Mouse (Mus musculus): ENCODE results near the gene Rhbdl1. TPM values are rescaled to one million over a fixed set of nuclear protein-coding genes. Genes with fewer than 3 reads are reported as not detected.
A peak's percentile ranks its signal among the peaks of the same experiment; 100 is the strongest.

Gene Rhbdl1
- polyA plus RNA-seq, 1 experiment: 2.1 TPM

DNA sequence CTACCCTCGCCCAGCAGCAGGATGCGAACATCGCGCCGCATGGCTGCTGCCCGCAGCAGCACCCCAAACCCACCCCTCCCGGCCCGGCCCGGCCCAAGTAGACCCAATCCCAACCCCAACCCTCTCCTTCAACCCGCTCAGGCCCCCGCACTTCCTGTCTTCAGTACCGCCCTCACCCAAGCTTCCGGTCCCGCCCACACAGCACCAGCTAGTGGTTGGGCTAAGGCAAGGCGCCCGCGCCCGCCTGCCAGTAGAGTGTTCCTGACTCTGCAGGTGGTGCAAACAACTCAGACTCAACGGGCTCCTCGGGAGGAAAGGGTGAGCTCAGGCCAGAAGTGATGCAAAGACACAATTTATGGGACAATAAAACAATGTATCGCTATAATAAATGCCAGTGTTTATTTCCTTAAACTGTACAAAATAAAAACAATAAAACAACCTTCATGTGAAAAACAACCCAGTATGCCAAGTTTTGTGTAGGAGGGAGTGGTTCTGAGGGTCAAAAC lies 7.4 kb upstream of the Rhbdl1 start, which contains the start of gene Rhot2:
Rhot2 (minus strand) TSS at position 456 of the 506 bp plus-strand sequence.
- H3K27me3 ChIP-seq (ENCODE audit: control insufficient read depth, insufficient read depth, low read length): no peaks in the 10 kb centered on the region
- H3K27ac ChIP-seq (ENCODE audit: control insufficient read depth, insufficient read depth, low read depth, low read length): peak within 1 kb of the TSS; percentile 55
- TF ChIP-seq POLR2A (IDR thresholded peaks at IDR 0.05; ENCODE audit: control insufficient read depth, low read depth, low read length) (peak; percentile 63), CTCF (IDR thresholded peaks at IDR 0.05; ENCODE audit: control insufficient read depth, insufficient read depth, insufficient replicate concordance, low read depth, low read length) (peak; percentile 16; the same call in 1 of the 2 replicates)
- H3K4me3 ChIP-seq (ENCODE audit: control insufficient read depth, low read depth, low read length): peak within 1 kb of the TSS; percentile 81
- peaks cover 5% of the 10 kb centered on the region for H3K4me1 ChIP-seq (ENCODE audit: control insufficient read depth, insufficient read depth, low read length)
- H3K36me3 ChIP-seq (ENCODE audit: control insufficient read depth, insufficient read depth, low read length): no peaks in the 10 kb centered on the region

DNA sequence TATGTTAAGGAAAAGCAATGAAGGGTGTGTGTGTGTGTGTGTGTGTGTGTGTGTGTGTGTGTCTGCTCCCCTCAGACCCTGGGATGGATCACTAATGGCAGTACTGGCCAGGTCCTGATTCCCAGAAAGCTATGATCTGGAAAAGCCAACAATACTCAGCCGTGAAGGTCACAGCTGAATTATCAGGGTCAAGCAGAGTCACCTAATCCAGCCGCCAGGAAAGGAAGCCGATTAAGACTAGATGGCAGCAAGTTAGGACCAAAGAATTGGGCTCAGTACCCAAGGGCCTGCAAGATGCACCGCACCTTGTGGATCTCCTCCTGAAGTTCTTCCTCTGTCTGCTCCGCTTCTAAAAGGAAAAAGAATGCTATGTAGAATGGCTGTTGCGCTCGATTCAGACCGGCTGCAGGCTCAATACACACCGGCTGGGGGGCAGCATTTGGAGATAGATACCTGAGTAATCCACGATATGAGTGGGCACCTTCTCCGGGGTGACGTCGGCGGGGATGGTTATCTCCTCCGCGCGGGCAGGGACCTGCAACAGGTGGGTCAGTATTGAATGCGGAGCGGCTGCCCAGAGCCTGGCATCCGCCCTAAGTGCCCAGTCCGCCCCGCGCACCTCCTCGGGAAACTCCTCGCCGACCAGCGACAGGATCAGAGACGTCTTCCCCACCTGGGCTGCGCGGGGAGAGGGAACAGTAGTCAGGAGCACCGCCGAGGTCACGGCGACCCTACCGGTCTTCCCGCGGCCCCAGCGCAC lies 6.7 kb upstream of the Rhbdl1 start:
- H3K27me3 ChIP-seq (ENCODE audit: control insufficient read depth, insufficient read depth, low read length): no peaks in the 10 kb centered on the region
- H3K4me1 ChIP-seq (ENCODE audit: control insufficient read depth, insufficient read depth, low read length): peaks cover 5% of the 10 kb centered on the region
- H3K4me3 ChIP-seq (ENCODE audit: control insufficient read depth, low read depth, low read length): peak overlapping the region; percentile 81
- no peaks in the 10 kb centered on the region for H3K36me3 ChIP-seq (ENCODE audit: control insufficient read depth, insufficient read depth, low read length)
- peak overlapping the region; percentile 55 for H3K27ac ChIP-seq (ENCODE audit: control insufficient read depth, insufficient read depth, low read depth, low read length)
- no peak for TF ChIP-seq POLR2A (IDR thresholded peaks at IDR 0.05; ENCODE audit: control insufficient read depth, low read depth, low read length)
- no peak for TF ChIP-seq CTCF (IDR thresholded peaks at IDR 0.05; ENCODE audit: control insufficient read depth, insufficient read depth, insufficient replicate concordance, low read depth, low read length)

DNA sequence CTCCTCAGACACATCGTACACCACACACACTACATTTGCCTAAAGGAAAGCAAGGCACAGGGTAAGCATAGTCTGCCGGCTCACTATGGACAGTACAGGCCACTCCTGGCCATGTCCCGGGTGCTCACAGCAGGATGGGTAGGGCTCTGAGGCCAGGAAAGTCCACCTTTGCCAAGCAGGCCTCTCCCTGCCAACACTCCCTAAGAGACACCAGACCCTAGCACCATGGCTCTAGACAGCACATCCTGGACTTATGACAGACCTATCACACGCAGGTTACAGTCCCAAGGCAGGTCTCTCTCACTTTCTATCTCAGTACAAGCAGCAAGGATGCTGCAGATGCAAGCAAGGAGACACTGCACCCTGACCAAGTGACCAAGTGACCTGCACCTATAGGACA lies 6.0 kb upstream of the Rhbdl1 start:
- Histone ChIP-seq H3K27me3 (ENCODE audit: control insufficient read depth, insufficient read depth, low read length) (no peaks in the 10 kb centered on the region), H3K36me3 (ENCODE audit: control insufficient read depth, insufficient read depth, low read length) (no peaks in the 10 kb centered on the region), H3K4me3 (ENCODE audit: control insufficient read depth, low read depth, low read length) (no peak overlapping the region), H3K4me1 (ENCODE audit: control insufficient read depth, insufficient read depth, low read length) (peaks cover 5% of the 10 kb centered on the region), H3K27ac (ENCODE audit: control insufficient read depth, insufficient read depth, low read depth, low read length) (no peak overlapping the region)
- no peak for TF ChIP-seq CTCF (IDR thresholded peaks at IDR 0.05; ENCODE audit: control insufficient read depth, insufficient read depth, insufficient replicate concordance, low read depth, low read length)
- no peak for TF ChIP-seq POLR2A (IDR thresholded peaks at IDR 0.05; ENCODE audit: control insufficient read depth, low read depth, low read length)

DNA sequence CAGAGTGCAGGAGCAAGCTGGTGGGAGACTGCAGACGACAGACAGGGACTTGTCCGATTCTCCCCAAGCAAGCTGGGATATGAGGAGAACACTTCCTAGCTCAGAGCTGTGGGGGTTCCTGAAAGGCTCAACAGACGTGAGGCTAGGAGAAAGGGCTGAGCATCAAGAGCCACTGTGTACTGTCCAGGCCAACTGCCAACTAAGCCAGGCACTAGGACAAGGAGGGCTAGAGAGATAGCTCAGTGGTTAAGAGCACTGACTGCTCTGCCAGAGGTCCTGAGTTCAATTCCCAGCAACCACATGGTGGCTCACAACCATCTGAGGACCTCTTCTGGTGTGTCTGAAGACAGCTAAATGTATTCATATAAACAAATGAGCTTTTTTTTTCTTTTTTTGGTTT lies 5.4 kb upstream of the Rhbdl1 start:
- Histone ChIP-seq H3K27me3 (ENCODE audit: control insufficient read depth, insufficient read depth, low read length) (no peaks in the 10 kb centered on the region), H3K27ac (ENCODE audit: control insufficient read depth, insufficient read depth, low read depth, low read length) (no peak overlapping the region), H3K36me3 (ENCODE audit: control insufficient read depth, insufficient read depth, low read length) (no peaks in the 10 kb centered on the region), H3K4me1 (ENCODE audit: control insufficient read depth, insufficient read depth, low read length) (peaks cover 8% of the 10 kb centered on the region), H3K4me3 (ENCODE audit: control insufficient read depth, low read depth, low read length) (no peak overlapping the region)
- TF ChIP-seq POLR2A (IDR thresholded peaks at IDR 0.05; ENCODE audit: control insufficient read depth, low read depth, low read length) (no peak), CTCF (IDR thresholded peaks at IDR 0.05; ENCODE audit: control insufficient read depth, insufficient read depth, insufficient replicate concordance, low read depth, low read length) (no peak)

DNA sequence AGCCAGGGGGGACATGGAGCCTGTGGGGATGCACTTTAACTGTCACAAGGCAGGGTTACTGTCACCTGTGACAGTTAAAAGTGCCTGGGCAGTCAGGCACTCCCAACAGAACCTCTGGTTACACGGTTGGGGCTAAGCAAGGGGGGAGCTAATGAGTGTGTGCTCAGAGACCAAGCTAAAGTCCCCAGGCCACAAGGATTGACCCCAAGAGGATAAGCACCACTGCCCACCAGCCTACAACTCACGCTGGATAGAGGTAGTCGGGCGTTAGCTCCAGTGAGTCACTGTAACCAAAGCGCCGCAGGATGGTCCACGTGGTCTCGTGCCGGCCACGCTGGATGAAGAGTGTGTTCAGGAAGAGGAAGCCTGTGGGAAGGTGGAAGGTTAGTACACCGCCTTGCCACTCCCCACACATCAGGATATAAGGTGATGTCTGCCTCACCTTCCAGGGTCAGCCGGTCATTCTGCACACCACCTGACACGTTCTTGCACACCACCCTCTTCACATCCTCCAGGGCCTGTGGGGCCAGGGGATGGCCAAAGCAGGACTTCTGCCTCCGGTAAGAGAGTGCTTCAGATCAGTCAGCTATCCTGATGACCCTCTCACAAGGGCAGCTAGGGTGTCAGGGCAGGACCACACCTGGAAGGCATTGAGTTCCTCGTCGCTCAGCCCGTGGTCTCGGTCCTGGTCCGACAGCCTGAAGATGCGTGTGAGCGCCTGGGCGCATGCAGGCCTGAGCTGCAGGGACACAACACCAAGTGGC lies 4.2 kb upstream of the Rhbdl1 start, which contains the start of gene Gm20683:
Gm20683 (minus strand) TSS at position 647 of the 764 bp plus-strand sequence.
- no peaks in the 10 kb centered on the region for H3K36me3 ChIP-seq (ENCODE audit: control insufficient read depth, insufficient read depth, low read length)

DNA sequence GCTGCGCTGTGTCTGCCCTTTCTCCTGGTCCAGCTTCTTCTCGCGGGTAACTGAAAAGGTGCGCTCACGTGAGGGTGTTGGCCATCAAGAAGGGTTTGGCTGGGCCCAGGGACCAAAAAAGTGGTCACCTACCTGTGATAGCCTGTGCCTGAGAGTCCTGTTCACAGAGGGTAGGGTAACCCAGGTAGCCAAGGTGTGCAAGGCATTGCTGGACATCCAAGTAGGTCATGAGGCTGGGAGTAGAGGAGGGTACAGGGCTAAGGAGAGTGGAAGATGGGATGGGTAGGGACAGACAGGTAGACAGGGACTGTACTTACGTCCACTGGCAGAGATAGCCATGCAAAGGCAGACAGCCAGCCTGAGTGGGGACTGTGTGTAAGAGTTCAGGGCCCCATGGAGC lies 3.4 kb upstream of the Rhbdl1 start:
- Histone ChIP-seq H3K27ac (ENCODE audit: control insufficient read depth, insufficient read depth, low read depth, low read length) (no peak overlapping the region), H3K27me3 (ENCODE audit: control insufficient read depth, insufficient read depth, low read length) (no peaks in the 10 kb centered on the region), H3K4me1 (ENCODE audit: control insufficient read depth, insufficient read depth, low read length) (peaks cover 22% of the 10 kb centered on the region), H3K4me3 (ENCODE audit: control insufficient read depth, low read depth, low read length) (no peak overlapping the region), H3K36me3 (ENCODE audit: control insufficient read depth, insufficient read depth, low read length) (no peaks in the 10 kb centered on the region)
- no peak for TF ChIP-seq CTCF (IDR thresholded peaks at IDR 0.05; ENCODE audit: control insufficient read depth, insufficient read depth, insufficient replicate concordance, low read depth, low read length)
- TF ChIP-seq POLR2A (IDR thresholded peaks at IDR 0.05; ENCODE audit: control insufficient read depth, low read depth, low read length): no peak

More for the DNA sequence above, 4.2 kb upstream of the Rhbdl1 start, which contains the start of gene Gm20683:
- TF ChIP-seq POLR2A (IDR thresholded peaks at IDR 0.05; ENCODE audit: control insufficient read depth, low read depth, low read length): no peak
- no peak for TF ChIP-seq CTCF (IDR thresholded peaks at IDR 0.05; ENCODE audit: control insufficient read depth, insufficient read depth, insufficient replicate concordance, low read depth, low read length)
- no peak within 1 kb of the TSS for H3K27ac ChIP-seq (ENCODE audit: control insufficient read depth, insufficient read depth, low read depth, low read length)
- H3K4me1 ChIP-seq (ENCODE audit: control insufficient read depth, insufficient read depth, low read length): peaks cover 18% of the 10 kb centered on the region
- no peaks in the 10 kb centered on the region for H3K27me3 ChIP-seq (ENCODE audit: control insufficient read depth, insufficient read depth, low read length)
- no peak within 1 kb of the TSS for H3K4me3 ChIP-seq (ENCODE audit: control insufficient read depth, low read depth, low read length)
